Mouse (Mus musculus) kidney, postnatal 14 days (tissue): Measurements from ENCODE around the gene Etv6.

Source experiments
- DNase-seq: peaks from one replicate; pipeline ENCODE4 v3.0.0; 2022; ENCODE audit warnings: mixed read lengths

Etv6 gene

GRCm38 (mm10) chr6:134045092-134045868 lies 9.8 kb downstream of the Etv6 start:
- DNase-seq: no peak

- DNase-seq: no peak
These were observed 10.6 kb downstream of the Etv6 start for GRCm38 (mm10) chr6:134046136-134046535.

GRCm38 (mm10) chr6:134047249-134047648 lies 11.7 kb downstream of the Etv6 start:
- peak; percentile 34 for DNase-seq

GRCm38 (mm10) chr6:134047974-134048373 lies 12.5 kb downstream of the Etv6 start:
- no peak for DNase-seq

- DNase-seq: no peak
These were observed 13.5 kb downstream of the Etv6 start for GRCm38 (mm10) chr6:134048965-134049364.

GRCm38 (mm10) chr6:134050466-134050865 lies 15.0 kb downstream of the Etv6 start:
- no peak for DNase-seq

GRCm38 (mm10) chr6:134051950-134052349 lies 16.4 kb downstream of the Etv6 start:
- DNase-seq: no peak

- DNase-seq: no peak
These were observed 17.6 kb downstream of the Etv6 start for GRCm38 (mm10) chr6:134053146-134053545.

- DNase-seq: peak; percentile 43
These were observed 18.1 kb downstream of the Etv6 start for GRCm38 (mm10) chr6:134053566-134053965.

GRCm38 (mm10) chr6:134055588-134055987 lies 20.1 kb downstream of the Etv6 start:
- no peak for DNase-seq

GRCm38 (mm10) chr6:134058451-134058850 lies 23.0 kb downstream of the Etv6 start:
- DNase-seq: no peak

- no peak for DNase-seq
These were observed 23.5 kb downstream of the Etv6 start for GRCm38 (mm10) chr6:134058886-134059551.

GRCm38 (mm10) chr6:134059552-134059891 lies 24.0 kb downstream of the Etv6 start:
- DNase-seq: no peak

- no peak for DNase-seq
These were observed 24.5 kb downstream of the Etv6 start for GRCm38 (mm10) chr6:134060036-134060435.

GRCm38 (mm10) chr6:134060811-134061210 lies 25.3 kb downstream of the Etv6 start:
- DNase-seq: peak; percentile 62

GRCm38 (mm10) chr6:134065018-134065725 lies 29.7 kb downstream of the Etv6 start:
- no peak for DNase-seq

- DNase-seq: no peak
These were observed 30.6 kb downstream of the Etv6 start for GRCm38 (mm10) chr6:134066112-134066511.

- no peak for DNase-seq
These were observed 31.5 kb downstream of the Etv6 start for GRCm38 (mm10) chr6:134066996-134067395.

GRCm38 (mm10) chr6:134067536-134067935 lies 32.0 kb downstream of the Etv6 start:
- no peak for DNase-seq

- no peak for DNase-seq
These were observed 36.9 kb downstream of the Etv6 start for GRCm38 (mm10) chr6:134072439-134072838.

- no peak for DNase-seq
These were observed 37.4 kb downstream of the Etv6 start for GRCm38 (mm10) chr6:134072906-134073305.

- DNase-seq: no peak
These were observed 38.9 kb downstream of the Etv6 start for GRCm38 (mm10) chr6:134074353-134074752.

- no peak for DNase-seq
These were observed 39.5 kb downstream of the Etv6 start for GRCm38 (mm10) chr6:134075031-134075430.

- DNase-seq: no peak
These were observed 42.5 kb downstream of the Etv6 start for GRCm38 (mm10) chr6:134078016-134078415.
